Mouse (Mus musculus) heart, postnatal 14 days (tissue): Measurements from ENCODE around the gene Lpp. TPM values are rescaled to one million over a fixed set of nuclear protein-coding genes. Genes with fewer than 3 reads are reported as not detected.

Source experiments
- DNase-seq, 2 experiments: peaks; one replicate each; pipeline ENCODE4 v3.0.0; 2021 to 2022
- intact Hi-C: fragments of 180-260 bp; cut with DNase I; formaldehyde crosslinking; loops from one replicate; pipeline ENCODE4 v1.15.1; 2025
- total RNA-seq, 2 experiments: library from RNA; stranded (reverse); gene quantifications; 2 replicates each; pipeline ENCODE4 v1.2.3; 2021

The Lpp gene
- total RNA-seq, 2 experiments from 2014 or later: 46.8 to 47.5 TPM

DNA sequence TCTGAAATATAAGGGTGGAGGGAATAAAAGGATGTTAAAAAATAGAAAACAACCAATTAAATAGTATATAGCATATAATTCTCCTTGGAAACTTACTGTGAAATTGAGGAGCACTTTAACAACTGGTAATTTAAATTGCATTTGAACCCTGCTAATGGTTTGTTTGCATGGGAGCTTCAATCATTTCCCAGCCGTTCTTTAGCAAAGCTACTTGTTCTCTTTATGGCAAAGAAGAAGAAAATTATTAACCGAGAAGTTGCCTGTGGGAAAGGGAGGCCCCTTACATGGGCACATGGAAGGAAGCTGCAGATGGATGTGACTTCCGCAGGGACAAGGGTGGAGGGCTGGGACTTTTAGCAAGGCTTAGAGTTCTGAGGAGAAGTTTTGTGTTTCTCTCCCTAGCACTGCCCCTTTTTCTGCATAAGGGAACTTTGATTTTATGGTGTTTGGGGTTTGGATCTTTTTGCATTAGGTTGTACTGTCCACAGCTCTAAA is 62.1 kb downstream of the Lpp start:
- intact Hi-C loops: no loop called here
- no peak for DNase-seq

DNA sequence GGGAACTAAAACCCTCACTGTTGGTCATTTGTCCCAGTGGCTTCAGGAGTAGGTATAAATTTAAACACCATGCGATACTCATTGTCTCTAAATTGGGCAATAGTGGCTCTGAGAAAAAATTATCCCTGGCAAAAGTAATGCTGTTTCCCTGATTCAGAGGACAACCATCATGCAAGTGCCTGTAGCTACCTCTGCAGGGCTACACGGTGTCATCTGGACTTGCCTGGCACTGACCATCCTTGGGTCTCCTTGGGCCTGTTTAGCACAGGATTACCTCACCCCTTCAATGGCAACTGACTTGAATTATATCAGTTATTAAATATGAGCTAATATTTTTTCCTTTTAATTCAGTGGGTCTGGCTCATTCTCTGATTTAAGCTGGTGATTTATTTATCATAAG is 70.5 kb downstream of the Lpp start:
- intact Hi-C loops: no loop called here
- no peak for DNase-seq

DNA sequence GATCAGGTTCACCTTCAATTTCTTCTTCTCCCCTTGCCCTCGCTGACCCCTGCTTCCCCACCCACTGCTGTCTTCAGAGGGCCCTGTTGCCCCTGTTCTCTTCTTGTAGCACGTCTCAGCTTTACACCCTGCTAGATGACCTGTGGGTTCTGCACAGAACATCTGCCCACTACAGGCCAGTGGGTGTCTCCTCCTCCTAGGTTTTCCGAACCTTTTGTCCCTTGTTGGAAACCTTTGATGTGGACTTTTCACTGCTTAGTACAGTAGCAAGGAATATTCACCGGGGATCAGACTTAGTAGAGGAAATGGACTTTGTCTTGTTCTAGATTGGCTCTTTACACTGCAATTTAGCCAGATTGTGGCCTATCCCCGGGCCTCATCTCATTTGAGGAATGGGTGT is 71.1 kb downstream of the Lpp start:
- no peak for DNase-seq
- intact Hi-C loops: no loop called here

DNA sequence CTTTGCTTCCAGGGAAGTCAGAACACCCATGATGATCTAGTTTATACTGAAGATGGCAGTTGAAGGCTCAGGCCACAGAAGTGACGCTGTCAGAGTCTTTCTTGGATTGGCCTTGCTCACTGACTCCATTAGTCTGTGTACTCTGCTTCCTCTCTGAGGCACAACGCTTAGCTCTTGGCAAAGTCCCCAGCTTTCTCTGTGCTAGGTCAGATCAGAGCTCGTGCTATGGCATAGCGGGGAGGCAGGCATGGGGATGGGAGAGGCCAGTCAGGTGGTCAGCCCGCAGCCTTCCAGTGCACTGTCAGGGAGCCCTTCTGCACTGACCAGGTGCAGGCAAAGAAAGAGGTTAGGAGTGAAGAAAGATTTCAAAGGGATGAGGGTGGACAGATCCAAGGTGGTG is 72.3 kb downstream of the Lpp start:
- intact Hi-C loops: no loop called here
- peak in 1 of 2 experiments; percentile 47 for DNase-seq

DNA sequence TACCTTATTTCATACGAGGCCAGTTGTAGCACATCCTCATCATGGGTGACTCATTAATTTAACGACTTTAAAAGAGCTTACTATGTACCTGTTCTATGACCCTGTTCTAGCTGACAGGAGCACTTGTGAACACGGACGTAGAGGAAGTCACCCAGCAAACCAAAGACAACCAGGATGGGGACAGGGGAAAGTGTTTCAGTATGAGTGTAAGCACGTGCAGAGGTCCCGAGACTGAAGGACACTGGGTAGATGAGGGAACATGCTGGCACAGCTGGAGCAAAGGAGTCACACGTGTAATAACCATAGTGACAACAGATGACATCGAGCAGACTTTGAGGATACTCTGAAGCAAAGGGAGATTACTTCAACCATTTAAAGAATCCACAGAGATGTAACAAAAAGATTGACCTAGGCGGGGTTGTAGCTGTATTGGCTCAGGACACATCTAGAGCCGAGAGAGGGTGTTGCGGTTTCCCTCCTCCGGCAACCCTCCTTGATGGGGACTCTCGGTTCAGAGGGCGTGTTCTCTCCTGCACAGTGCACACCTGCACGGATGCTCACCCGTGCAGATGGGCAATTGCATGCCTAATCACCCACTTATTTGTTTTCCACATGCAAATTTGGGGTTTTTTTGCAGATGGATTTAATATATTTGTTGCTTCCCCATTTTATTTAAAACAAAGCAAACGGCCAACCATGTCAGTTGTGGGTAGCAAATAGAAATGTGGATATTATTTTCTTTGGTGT is 74.4 kb downstream of the Lpp start:
- DNase-seq: no peak
- intact Hi-C loops: no loop called here

DNA sequence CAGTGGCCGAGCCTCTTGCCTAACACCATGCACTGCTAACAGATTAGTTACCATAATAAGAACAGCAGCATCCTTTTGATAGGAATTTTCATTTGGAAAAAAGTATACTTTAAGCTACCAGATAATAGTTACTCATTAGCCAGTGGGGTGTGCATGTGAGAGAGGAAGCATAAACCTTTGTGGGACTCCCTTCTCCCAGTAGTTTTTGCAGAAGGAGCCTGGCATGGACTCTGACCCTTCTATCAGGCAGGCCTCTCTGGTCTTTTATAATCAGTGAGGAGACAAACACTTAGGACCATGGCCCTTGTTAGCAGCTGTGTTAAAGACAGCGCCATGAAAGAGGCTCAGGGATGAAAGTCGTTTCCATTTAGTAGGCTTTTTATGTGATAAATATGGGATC is 76.0 kb downstream of the Lpp start:
- intact Hi-C loops: no loop called here
- no peak for DNase-seq

DNA sequence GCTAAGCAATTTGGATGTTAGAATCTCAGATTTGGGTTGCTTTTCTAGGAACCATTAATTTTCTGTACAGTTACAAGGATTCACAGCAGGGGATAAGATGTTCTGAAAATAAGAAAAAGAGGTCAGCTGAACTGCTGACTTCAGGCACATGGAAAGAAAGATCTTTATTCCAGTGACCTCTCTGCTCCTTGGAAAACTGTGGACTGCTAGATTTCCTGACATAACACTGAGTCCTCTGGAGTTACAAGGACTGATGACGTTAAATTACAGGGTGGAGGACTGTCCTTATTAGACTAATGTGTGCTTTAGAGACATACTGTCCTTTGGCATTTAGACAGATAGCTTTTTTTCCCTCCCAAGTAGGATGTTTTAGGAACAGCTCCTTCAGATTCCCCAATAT is 77.3 kb downstream of the Lpp start:
- intact Hi-C loops: no loop called here
- no peak for DNase-seq

DNA sequence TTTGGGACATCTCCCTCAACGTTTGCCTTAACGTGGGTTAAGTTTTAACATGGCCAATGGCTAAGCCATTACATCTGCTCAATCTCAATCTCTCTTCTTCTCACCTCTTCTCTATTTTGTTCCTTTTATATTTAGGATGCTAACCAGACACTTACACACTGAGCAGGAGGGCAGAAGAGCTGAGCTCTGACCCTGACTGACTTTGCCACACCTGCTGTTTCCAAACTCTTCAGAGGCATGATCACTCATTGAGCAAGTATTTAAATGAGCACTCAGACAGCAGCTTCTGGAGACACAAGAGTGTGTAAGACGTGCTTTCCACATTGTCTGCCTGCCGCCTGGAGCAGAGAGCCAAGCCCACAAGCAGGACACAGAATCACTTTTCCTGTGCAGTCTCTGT is 77.7 kb downstream of the Lpp start:
- DNase-seq: no peak
- intact Hi-C loops: no loop called here

DNA sequence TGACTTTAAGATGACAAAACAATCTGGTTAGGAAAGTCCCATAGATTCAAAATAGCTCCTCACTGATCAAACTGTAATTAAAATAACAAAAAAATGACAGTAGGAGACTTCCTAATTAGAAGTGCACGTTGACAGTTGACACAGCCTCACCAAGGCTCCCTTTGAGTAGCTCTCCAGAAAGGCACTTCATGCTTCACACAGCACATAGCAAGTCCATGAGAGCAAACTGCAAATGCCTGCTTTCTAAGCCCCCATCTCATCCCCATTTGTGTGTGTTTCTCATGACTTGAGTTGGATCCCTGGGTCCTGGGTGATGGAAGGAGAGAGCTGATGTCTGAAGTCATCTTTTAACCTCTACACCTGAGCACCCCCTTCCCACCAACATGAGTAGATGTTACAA is 78.5 kb downstream of the Lpp start:
- DNase-seq: no peak
- intact Hi-C loops: no loop called here

DNA sequence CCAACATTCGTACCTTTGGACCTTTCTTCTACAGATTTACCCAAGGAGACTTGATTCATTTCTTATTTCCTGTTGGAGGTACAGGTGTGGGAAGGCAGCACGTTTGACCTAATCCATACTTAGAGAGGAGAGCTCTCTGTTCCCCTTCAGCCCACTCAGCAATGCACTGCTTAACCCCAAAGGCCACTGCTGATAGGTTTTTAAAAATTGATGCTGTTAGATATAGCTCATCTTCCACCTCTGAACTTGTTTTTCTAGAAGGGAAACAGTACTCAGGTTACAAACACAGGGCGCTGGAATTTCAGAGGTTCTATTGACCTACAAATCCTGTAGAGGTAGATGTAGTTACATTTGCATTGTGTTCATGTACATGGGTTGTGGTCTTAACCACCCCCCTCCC is 80.7 kb downstream of the Lpp start:
- intact Hi-C loops: no loop called here
- DNase-seq: no peak

DNA sequence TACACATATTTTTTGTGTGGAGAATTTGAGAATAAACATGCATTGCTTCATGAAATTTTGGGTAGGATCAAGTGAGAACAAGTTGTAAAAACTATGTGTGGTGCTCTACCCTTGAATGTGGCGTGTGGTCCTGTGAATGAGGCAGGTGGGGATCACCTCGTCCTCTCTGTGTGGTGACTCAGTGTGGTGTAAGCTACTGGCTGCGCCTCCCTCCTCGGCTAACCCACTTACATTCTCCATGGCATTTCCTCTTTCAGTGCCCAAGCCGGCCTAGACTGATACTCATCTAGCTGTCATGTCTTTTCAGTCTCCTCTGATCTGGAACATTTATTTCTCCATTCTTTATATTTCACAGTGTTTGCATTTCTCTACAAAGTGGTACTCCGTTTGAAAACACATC is 81.5 kb downstream of the Lpp start:
- DNase-seq: no peak
- intact Hi-C loops: no loop called here

DNA sequence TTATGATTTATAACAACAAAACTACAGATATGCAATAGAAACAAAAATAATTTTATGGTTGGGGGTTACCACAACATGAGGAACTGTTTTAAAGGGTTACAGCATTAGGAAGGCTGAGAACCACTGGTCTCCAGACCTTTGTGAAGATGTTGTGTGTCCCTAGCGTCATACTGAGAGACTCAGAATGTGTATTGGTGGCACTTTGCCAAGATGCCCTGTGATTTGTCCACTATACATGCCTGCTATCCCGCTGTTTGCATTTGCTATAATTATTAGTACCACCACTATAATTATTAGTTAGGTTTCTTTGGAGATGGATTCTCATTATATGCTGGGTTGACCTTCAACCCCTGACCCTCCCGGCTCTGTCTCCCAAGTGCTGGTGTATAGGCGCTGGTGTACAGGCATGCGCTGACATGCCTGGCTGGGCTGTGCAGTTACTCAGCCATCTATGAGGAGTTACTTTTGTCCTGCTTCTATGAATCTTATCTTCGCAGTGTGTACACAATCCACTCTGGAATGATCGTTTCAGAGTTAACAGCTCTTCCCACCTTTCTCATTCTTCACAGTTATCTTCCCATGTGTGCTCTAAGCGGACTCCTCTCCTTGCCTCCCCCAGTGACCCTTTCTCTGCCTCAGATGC is 82.1 kb downstream of the Lpp start:
- intact Hi-C loops: no loop called here
- DNase-seq: no peak

DNA sequence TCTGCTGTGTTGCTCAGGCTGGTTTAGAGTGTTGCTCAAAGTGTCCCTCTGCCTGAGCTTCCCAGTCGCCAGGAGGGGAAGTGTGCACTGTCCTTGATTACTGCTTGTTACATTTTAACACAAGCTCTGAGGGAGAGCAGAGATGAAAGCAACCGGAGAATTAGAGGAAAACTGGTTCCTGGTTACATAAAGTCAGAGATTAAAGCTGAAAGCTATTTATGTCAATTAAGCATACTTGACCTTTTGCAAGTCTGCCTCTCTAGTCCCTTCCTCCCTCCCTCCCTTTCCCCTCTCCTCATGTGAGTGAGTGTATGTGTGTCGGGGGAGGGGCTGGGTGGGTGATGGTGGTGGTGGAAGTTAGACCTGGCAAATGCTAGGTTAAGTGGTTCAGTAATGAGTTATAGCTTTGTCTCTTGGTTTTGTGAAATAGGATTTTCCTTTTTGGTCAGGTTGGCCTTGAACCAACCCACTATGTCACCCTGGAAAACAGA is 83.6 kb downstream of the Lpp start:
- DNase-seq: no peak
- intact Hi-C loops: no loop called here

DNA sequence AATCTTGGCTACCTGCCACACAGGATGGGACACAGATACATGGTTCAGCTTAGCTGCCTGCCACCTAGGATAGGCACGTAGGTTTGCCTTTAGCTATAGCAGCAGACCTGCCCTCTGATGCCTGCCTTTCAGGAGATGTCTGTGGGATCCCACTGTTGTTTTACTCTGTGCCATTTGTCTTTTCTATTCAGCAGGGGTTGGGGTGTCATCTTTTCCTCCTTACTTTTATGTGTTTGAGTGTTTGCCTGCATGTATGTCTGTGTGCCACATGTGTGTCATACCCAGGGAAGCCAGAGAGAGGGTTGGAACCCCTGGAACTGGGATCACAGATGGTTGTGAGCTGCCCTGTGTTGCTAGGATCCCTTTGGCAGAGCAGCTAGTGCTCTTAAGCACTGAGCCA is 84.7 kb downstream of the Lpp start:
- no peak for DNase-seq
- intact Hi-C loops: no loop called here

DNA sequence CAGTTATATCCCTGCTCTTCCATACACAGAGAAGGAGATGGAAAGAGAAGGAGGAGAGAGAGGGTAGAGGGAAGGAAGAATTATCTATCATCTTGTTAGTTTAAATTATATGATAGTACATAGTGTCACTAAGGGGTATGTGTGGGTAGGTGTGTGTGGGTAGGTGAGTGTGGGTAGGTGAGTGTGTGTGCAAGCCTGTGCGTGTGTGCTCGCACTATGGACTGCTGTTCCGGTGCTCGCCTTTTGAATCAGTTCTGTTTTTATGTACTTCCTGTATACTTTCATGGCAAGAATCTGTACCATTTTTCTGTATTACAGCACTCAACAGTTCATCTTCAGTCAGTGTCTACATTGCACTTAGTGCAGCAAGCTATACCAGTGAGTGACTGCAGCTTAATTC is 85.5 kb downstream of the Lpp start:
- intact Hi-C loops: no loop called here
- no peak for DNase-seq

DNA sequence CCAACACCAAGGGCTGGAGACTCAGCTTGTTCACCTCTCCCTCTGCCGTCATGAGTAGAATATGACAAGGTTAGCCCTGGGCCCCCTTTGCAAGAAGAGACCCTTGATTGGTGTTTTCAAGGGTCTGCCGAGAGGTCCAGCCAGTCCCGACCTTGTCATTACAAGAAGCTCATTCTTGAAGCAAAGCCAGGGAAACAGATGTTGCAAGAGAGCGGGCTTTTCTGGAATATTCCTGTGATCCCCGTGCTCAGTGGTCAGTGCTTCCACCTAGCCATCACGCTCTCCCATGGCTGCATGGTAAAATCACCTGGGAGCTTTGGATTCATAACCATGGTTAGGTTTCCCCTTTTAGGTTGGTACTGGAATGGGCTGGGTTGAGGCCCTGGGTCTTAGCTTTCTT is 89.3 kb downstream of the Lpp start:
- intact Hi-C loops: loop anchor here (5.0 to 10.0 kb wide), 2 partner anchors 90 to 298 kb away; partner anchors contain the start of gene Lpp
- no peak for DNase-seq

DNA sequence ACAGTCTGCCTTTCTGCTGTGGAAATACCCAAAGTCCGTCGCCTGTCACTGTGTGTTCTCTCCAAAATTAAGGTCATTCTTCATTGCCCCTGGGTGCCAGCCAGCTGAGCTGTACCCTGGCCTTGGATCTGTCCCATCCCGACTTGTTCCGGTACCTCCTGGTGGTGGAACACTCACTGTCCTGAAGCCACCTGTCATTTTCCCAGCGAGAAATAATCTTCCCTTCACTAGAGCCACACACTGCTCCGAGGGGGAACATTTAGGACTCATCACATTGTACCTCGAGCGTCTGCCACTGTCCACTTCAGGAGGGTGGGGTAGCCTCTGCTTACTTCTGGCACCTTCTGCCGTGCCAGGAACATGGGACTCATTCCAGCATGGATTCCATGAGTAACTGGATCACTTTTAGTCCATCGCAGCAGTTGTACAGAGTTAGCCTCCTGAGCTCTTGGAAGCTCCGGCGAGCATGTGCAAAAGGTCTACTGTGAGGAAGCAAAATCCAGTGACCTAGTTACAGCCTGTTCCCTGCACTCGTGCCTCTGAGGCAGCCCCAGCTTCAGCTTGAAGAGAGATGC is 90.3 kb downstream of the Lpp start:
- peak; percentile 60 to 69 for DNase-seq
- intact Hi-C loops: loop anchor here (5.0 to 10.0 kb wide), 2 partner anchors 91 to 299 kb away; partner anchors contain the start of gene Lpp

DNA sequence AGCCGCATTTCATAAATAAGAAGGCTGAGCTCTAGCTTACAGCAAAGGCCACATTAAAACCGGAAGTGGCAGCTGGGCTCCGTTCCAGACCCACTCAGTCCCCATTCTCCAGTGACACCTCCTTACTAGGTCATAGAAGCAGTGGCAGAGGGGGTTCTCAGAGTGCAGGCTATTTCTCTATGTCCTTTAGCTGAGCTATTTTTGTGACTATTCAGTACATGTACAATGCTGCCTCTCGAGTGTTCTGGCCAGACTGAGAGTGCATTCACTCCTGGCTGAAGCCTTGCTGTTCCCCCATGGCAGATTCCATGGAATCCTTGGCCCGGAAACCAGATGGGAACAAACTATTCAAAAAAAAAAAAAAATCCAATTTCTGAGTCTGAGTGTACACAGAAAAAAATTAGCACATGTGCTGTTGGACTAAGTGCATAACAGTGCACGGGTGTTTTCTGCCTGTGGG is 94.5 kb downstream of the Lpp start:
- peak; percentile 81 to 84 for DNase-seq
- intact Hi-C loops: loop anchor here (5.0 to 10.0 kb wide), 2 partner anchors 303 to 574 kb away; no protein-coding TSS in a partner anchor

DNA sequence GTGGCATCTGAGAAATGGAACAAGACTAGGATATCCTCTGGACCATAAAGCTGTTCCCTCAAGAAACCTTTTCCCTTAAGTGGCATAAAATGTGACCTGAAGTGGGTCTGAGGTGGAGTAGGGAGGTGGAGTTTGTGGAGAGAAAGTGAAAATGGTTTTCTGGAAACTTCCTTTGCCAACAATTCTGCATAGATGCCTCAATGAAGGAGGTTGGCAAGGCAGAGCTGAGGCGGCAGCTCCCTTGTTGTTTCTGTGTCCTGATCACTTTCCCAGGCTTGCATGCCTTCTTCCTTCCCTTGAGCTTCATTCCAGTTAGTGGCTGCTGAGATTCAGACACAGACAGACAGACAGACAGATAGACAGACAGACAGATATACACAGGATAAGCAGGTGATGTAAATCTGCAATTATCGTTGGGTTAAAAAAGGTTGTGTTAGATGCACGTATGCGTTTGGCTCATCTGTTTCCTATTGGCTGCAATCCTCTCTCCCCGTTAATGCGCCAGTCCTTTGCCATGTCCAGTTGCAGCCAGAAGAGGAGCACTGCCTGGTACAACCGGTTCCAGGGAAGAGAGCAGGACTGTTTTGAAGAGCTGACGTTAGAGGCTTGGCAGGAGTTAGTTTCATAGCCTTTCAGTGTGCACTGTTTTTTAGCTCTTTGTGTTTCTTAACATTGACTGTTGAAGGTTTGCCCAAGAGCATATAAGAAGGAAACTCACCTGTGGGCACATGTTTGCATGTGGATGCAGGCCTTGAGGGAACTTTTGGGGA is 96.4 kb downstream of the Lpp start:
- DNase-seq: no peak
- intact Hi-C loops: loop anchor here (5.0 to 10.0 kb wide), 3 partner anchors 305 to 573 kb away; partner anchors contain the start of genes Bcl6 and Gm37419

DNA sequence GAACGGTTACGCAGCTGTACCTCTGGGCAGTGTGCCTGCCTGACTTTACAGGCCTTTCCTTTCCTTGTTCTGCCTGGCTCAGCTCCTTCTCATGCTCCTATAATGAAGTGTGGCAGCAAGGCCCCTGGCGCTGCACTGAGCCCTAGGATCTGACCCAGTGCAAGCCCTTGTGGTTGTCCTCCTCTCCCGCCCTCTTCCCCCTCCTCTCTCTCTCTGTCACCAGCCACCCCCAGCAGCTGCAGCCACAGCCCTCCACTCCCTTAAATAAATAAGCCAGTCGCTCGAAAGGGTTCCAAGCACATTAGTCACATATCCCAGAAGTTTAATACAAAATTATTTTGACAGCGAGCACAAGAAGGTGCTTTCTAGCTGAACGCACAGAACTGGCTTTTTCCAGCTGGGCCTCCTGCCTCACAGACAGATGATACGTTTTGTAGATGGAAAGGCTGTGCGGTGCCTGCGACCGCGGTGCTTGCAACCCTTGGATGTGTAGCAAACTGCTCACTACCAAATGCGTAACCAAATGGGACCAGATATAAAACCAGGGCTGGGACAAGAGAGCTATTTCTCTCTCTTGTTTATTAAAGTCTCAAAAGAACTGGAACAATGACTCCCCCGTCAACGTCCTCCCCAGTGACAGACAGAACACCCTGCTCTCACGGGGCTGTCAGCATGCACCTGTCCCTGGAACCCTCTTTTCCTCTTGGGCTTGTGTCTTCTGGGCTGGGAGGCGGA is 97.6 kb downstream of the Lpp start:
- peak; percentile 47 to 51 for DNase-seq
- intact Hi-C loops: loop anchor here (5.0 kb wide), 1 partner anchor 504 kb away; the partner anchor contains the start of genes Bcl6 and Gm37419
